Mouse (Mus musculus) lung, postnatal 36 days (tissue): Measurements from ENCODE around the gene Cmpk2.
"Not testable (repeated sequence)": the region's sequence is repeated elsewhere in the genome, so short reads cannot be mapped to it uniquely, and the experiment has no call there.

Experiments
- DNase-seq: peaks from one replicate; pipeline ENCODE4 v3.0.0; 2022; ENCODE audit warnings: mixed read lengths

Cmpk2 gene

GRCm38 (mm10) chr12:26469098-26470041 is at the start of gene Cmpk2:
Gene Cmpk2 (plus strand): TSS chr12:26469204.
- peak; percentile 90 for DNase-seq

- peak; percentile 82 for DNase-seq
Measured at GRCm38 (mm10) chr12:26424841-26425240, 44.2 kb upstream of the Cmpk2 start.

- not testable (repeated sequence) for DNase-seq
Measured at GRCm38 (mm10) chr12:26428771-26429170, 40.2 kb upstream of the Cmpk2 start.

- DNase-seq: no peak
Measured at GRCm38 (mm10) chr12:26436334-26436733, 32.7 kb upstream of the Cmpk2 start.

GRCm38 (mm10) chr12:26437950-26438349 is 31.1 kb upstream of the Cmpk2 start:
- DNase-seq: no peak

- peak; percentile 23 for DNase-seq
Measured at GRCm38 (mm10) chr12:26439366-26439765, 29.6 kb upstream of the Cmpk2 start.

GRCm38 (mm10) chr12:26444054-26444453 is 24.9 kb upstream of the Cmpk2 start:
- peak; percentile 91 for DNase-seq

GRCm38 (mm10) chr12:26444511-26444910 is 24.5 kb upstream of the Cmpk2 start:
- no peak for DNase-seq

GRCm38 (mm10) chr12:26446377-26447045 is 22.5 kb upstream of the Cmpk2 start:
- no peak for DNase-seq

GRCm38 (mm10) chr12:26449483-26449882 is 19.5 kb upstream of the Cmpk2 start:
- no peak for DNase-seq

- DNase-seq: no peak
Measured at GRCm38 (mm10) chr12:26451150-26451549, 17.9 kb upstream of the Cmpk2 start.

GRCm38 (mm10) chr12:26452951-26453350 is 16.1 kb upstream of the Cmpk2 start:
- DNase-seq: no peak

GRCm38 (mm10) chr12:26454682-26455081 is 14.3 kb upstream of the Cmpk2 start:
- no peak for DNase-seq

GRCm38 (mm10) chr12:26456028-26456698 is 12.8 kb upstream of the Cmpk2 start, which contains the start of gene Rsad2:
Gene Rsad2 (minus strand): TSS chr12:26456452.
- peak; percentile 88 for DNase-seq

GRCm38 (mm10) chr12:26460091-26460490 is 8.9 kb upstream of the Cmpk2 start:
- peak; percentile 73 for DNase-seq

- no peak for DNase-seq
Measured at GRCm38 (mm10) chr12:26465600-26465999, 3.4 kb upstream of the Cmpk2 start.

GRCm38 (mm10) chr12:26470042-26470409 is 1.0 kb downstream of the Cmpk2 start:
- no peak for DNase-seq

GRCm38 (mm10) chr12:26471376-26471775 is 2.4 kb downstream of the Cmpk2 start:
- no peak for DNase-seq

- DNase-seq: no peak
Measured at GRCm38 (mm10) chr12:26472770-26473481, 3.9 kb downstream of the Cmpk2 start.

GRCm38 (mm10) chr12:26473746-26474145 is 4.7 kb downstream of the Cmpk2 start:
- DNase-seq: no peak

GRCm38 (mm10) chr12:26477198-26477597 is 8.2 kb downstream of the Cmpk2 start:
- DNase-seq: no peak

- peak; percentile 39 for DNase-seq
Measured at GRCm38 (mm10) chr12:26478196-26479004, 9.4 kb downstream of the Cmpk2 start.
